Mouse (Mus musculus): ENCODE results near the gene Gpr21. TPM values are rescaled to one million over a fixed set of nuclear protein-coding genes. Genes with fewer than 3 reads are reported as not detected.
"Not testable (repeated sequence)": the region's sequence is repeated elsewhere in the genome, so short reads cannot be mapped to it uniquely, and the experiment has no call there.

The Gpr21 gene
- 14.4 and 15.5 TPM in 2 replicates for polyA plus RNA-seq (2015; fragmentation: Nextera tagmentation; extraction: Ambion mirVana)

- Histone ChIP-seq H3K9ac (peak within 1 kb of the TSS; percentile 68), H3K4me2 (peak within 1 kb of the TSS; percentile 57), H3K4me1 (replicated peaks) (peaks cover 39% of the 10 kb centered on the region), H3K27me3 (no peaks in the 10 kb centered on the region), H3K36me3 (peaks cover 14% of the 10 kb centered on the region), H3K4me3 (peak within 1 kb of the TSS; percentile 41), H3K27ac (peak within 1 kb of the TSS; percentile 92), H3K9me3 (no peaks in the 10 kb centered on the region)
- peak; percentile 89 for ATAC-seq (ENCODE audit: low FRiP score)
- WGBS: 21% methylated on average over 11 of the region's 11 CpGs
Measured at GRCm38 (mm10) chr2:37516030-37516710, at the start of gene Gpr21. Gpr21 (plus strand) TSS chr2:37516332.

GRCm38 (mm10) chr2:37479559-37479958 is 36.6 kb upstream of the Gpr21 start:
- Histone ChIP-seq H3K36me3 (peaks cover 67% of the 10 kb centered on the region), H3K27me3 (no peaks in the 10 kb centered on the region), H3K4me3 (no peak overlapping the region), H3K4me2 (no peak overlapping the region), H3K27ac (no peak overlapping the region), H3K9me3 (no peaks in the 10 kb centered on the region), H3K4me1 (replicated peaks) (no peaks in the 10 kb centered on the region), H3K9ac (no peak overlapping the region)
- ATAC-seq (ENCODE audit: low FRiP score): no peak

GRCm38 (mm10) chr2:37480039-37480438 is 36.1 kb upstream of the Gpr21 start:
- no peaks in the 10 kb centered on the region for H3K27me3 ChIP-seq
- H3K9ac ChIP-seq: no peak overlapping the region
- no peak overlapping the region for H3K4me2 ChIP-seq
- WGBS: 95% methylated on average over 2 of the region's 2 CpGs
- H3K27ac ChIP-seq: no peak overlapping the region
- no peaks in the 10 kb centered on the region for H3K4me1 ChIP-seq (replicated peaks)
- ATAC-seq (ENCODE audit: low FRiP score): no peak
- no peak overlapping the region for H3K4me3 ChIP-seq
- peaks cover 68% of the 10 kb centered on the region for H3K36me3 ChIP-seq
- H3K9me3 ChIP-seq: no peaks in the 10 kb centered on the region

- no peak for ATAC-seq (ENCODE audit: low FRiP score)
- Histone ChIP-seq H3K9me3 (no peaks in the 10 kb centered on the region), H3K9ac (no peak overlapping the region), H3K4me3 (no peak overlapping the region), H3K4me2 (no peak overlapping the region), H3K27me3 (no peaks in the 10 kb centered on the region), H3K27ac (no peak overlapping the region), H3K36me3 (peaks cover 45% of the 10 kb centered on the region), H3K4me1 (replicated peaks) (no peaks in the 10 kb centered on the region)
- WGBS: 98% methylated on average over 2 of the region's 2 CpGs
Measured at GRCm38 (mm10) chr2:37484165-37484564, 32.0 kb upstream of the Gpr21 start.

- Histone ChIP-seq H3K9ac (no peak overlapping the region), H3K9me3 (no peaks in the 10 kb centered on the region), H3K4me2 (no peak overlapping the region), H3K27ac (no peak overlapping the region), H3K4me3 (no peak overlapping the region), H3K27me3 (no peaks in the 10 kb centered on the region), H3K4me1 (replicated peaks) (no peaks in the 10 kb centered on the region), H3K36me3 (peaks cover 55% of the 10 kb centered on the region)
- WGBS: 87% methylated on average over 1 of the region's 1 CpGs
- ATAC-seq (ENCODE audit: low FRiP score): no peak
Measured at GRCm38 (mm10) chr2:37485370-37485769, 30.8 kb upstream of the Gpr21 start.

- H3K36me3 ChIP-seq: peaks cover 56% of the 10 kb centered on the region
- no peak overlapping the region for H3K4me2 ChIP-seq
- H3K4me3 ChIP-seq: no peak overlapping the region
- H3K27me3 ChIP-seq: no peaks in the 10 kb centered on the region
- no peak overlapping the region for H3K27ac ChIP-seq
- no peaks in the 10 kb centered on the region for H3K9me3 ChIP-seq
- no peak for ATAC-seq (ENCODE audit: low FRiP score)
- no peaks in the 10 kb centered on the region for H3K4me1 ChIP-seq (replicated peaks)
- no peak overlapping the region for H3K9ac ChIP-seq
Measured at GRCm38 (mm10) chr2:37486408-37486807, 29.7 kb upstream of the Gpr21 start.

GRCm38 (mm10) chr2:37488956-37489355 is 27.2 kb upstream of the Gpr21 start:
- no peak overlapping the region for H3K4me3 ChIP-seq
- no peak overlapping the region for H3K9ac ChIP-seq
- ATAC-seq (ENCODE audit: low FRiP score): no peak
- H3K27ac ChIP-seq: no peak overlapping the region
- no peaks in the 10 kb centered on the region for H3K4me1 ChIP-seq (replicated peaks)
- no peaks in the 10 kb centered on the region for H3K27me3 ChIP-seq
- H3K36me3 ChIP-seq: peaks cover 59% of the 10 kb centered on the region
- H3K4me2 ChIP-seq: no peak overlapping the region
- no peaks in the 10 kb centered on the region for H3K9me3 ChIP-seq
- 96% methylated on average over 2 of the region's 2 CpGs for WGBS

- 91% methylated on average over 4 of the region's 4 CpGs for WGBS
- H3K9ac ChIP-seq: no peak overlapping the region
- H3K27ac ChIP-seq: no peak overlapping the region
- no peaks in the 10 kb centered on the region for H3K4me1 ChIP-seq (replicated peaks)
- no peak overlapping the region for H3K4me2 ChIP-seq
- H3K4me3 ChIP-seq: no peak overlapping the region
- no peaks in the 10 kb centered on the region for H3K9me3 ChIP-seq
- ATAC-seq (ENCODE audit: low FRiP score): no peak
- no peaks in the 10 kb centered on the region for H3K27me3 ChIP-seq
- peaks cover 54% of the 10 kb centered on the region for H3K36me3 ChIP-seq
Measured at GRCm38 (mm10) chr2:37497321-37497720, 18.8 kb upstream of the Gpr21 start.

- not testable (repeated sequence) for H3K4me3 ChIP-seq; ATAC-seq (ENCODE audit: low FRiP score); H3K9me3 ChIP-seq; H3K4me1 ChIP-seq (replicated peaks); H3K9ac ChIP-seq; H3K27ac ChIP-seq; H3K4me2 ChIP-seq; H3K27me3 ChIP-seq
- H3K36me3 ChIP-seq: peaks cover 34% of the 10 kb centered on the region
- WGBS: 93% methylated on average over 2 of the region's 2 CpGs
Measured at GRCm38 (mm10) chr2:37505856-37506255, 10.3 kb upstream of the Gpr21 start.

- H3K4me2 ChIP-seq: no peak overlapping the region
- ATAC-seq (ENCODE audit: low FRiP score): no peak
- no peak overlapping the region for H3K27ac ChIP-seq
- no peaks in the 10 kb centered on the region for H3K9me3 ChIP-seq
- peaks cover 7% of the 10 kb centered on the region; the same call in 1 of the 2 replicates for H3K4me1 ChIP-seq (replicated peaks)
- no peak overlapping the region for H3K4me3 ChIP-seq
- peaks cover 32% of the 10 kb centered on the region for H3K36me3 ChIP-seq
- H3K9ac ChIP-seq: no peak overlapping the region
- H3K27me3 ChIP-seq: no peaks in the 10 kb centered on the region
- WGBS: 90% methylated on average over 4 of the region's 4 CpGs
Measured at GRCm38 (mm10) chr2:37511134-37511901, 4.8 kb upstream of the Gpr21 start.

GRCm38 (mm10) chr2:37516922-37517462 is 860 bp downstream of the Gpr21 start:
- Histone ChIP-seq H3K9ac (peak overlapping the region; percentile 68), H3K4me3 (peak overlapping the region; percentile 41), H3K9me3 (no peaks in the 10 kb centered on the region), H3K27me3 (no peaks in the 10 kb centered on the region), H3K4me1 (replicated peaks) (peaks cover 39% of the 10 kb centered on the region), H3K4me2 (peak overlapping the region; percentile 57), H3K27ac (peak overlapping the region; percentile 92), H3K36me3 (peaks cover 12% of the 10 kb centered on the region)
- 28% methylated on average over 4 of the region's 4 CpGs for WGBS
- ATAC-seq (ENCODE audit: low FRiP score): peak; percentile 78

- 0 out of 2 replicates have a peak, but pooled peaks cover 8% of the 10 kb centered on the region for H3K36me3 ChIP-seq
- H3K4me3 ChIP-seq: peak overlapping the region; percentile 41
- peak overlapping the region; percentile 57 for H3K4me2 ChIP-seq
- no peaks in the 10 kb centered on the region for H3K27me3 ChIP-seq
- no peaks in the 10 kb centered on the region for H3K9me3 ChIP-seq
- H3K27ac ChIP-seq: peak overlapping the region; percentile 92; the same call in 1 of the 2 replicates
- no peak for ATAC-seq (ENCODE audit: low FRiP score)
- H3K9ac ChIP-seq: peak overlapping the region; percentile 68; the same call in 1 of the 2 replicates
- peaks cover 39% of the 10 kb centered on the region for H3K4me1 ChIP-seq (replicated peaks)
- WGBS: 80% methylated on average over 4 of the region's 4 CpGs
Measured at GRCm38 (mm10) chr2:37518561-37519285, 2.6 kb downstream of the Gpr21 start.

All from hindbrain, embryonic 13.5 days (tissue).